8 mouse cellular contexts compared by ENCODE assay signal in the genomic region with DNA sequence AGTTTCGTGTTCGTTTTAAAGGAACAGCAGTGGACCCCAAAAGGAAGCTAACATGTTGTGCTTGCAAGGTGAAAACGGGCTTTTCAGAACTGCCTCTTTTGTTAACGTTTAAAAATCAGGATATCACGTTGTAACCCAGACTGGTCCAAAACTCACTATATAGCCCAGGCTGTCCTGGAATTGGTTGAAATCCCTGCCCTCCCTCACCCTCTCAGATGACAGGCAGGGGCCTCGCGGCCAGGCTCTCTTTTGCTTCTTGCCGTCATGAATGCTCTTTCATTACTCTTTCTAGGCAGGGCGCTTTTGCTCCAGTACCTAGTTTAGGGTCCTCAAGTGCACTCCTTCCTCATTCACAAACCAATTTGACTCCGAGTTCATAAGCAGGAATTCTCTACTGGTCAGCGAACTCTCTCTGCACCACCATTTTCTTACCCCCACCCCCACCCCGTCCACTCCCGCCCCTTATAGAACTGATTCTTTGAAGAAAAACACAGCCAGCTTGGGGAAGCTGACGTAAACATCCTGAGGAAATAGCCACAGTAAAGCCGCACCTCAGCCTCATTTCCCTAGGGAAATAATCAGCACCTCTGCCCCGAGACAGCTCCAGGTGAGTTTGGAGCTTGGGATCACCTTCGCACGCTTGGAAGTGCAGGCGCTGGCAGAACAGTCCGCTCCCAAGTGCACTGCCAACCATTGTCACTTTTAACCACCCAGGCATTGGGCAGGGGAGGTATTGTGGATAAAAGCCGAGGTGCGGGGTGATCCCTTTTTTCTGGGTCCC. TPM values are rescaled to one million over a fixed set of nuclear protein-coding genes. Genes with fewer than 3 reads are reported as not detected.
DNase-seq lines count a peak whose midpoint lies in the region; ATAC-seq and TF ChIP-seq lines count a peak whose summit lies in the region.

No protein-coding gene starts in this region.

- H3K4me3 ChIP-seq in lung, embryonic 14.5 days (ENCODE audit: low read depth, low read length): peak overlapping the region; percentile 93
- peak overlapping the region; percentile 98 for H3K4me3 ChIP-seq in forebrain, embryonic 15.5 days
- H3K4me3 ChIP-seq in midbrain, embryonic 14.5 days (replicated peaks; ENCODE audit: low read depth, low read length): peak overlapping the region; percentile 100

- H3K27ac ChIP-seq in lung, embryonic 14.5 days (ENCODE audit: low read depth): peak overlapping the region; percentile 99
- peak overlapping the region; percentile 100 for H3K27ac ChIP-seq in forebrain, embryonic 15.5 days (replicated peaks)
- peak overlapping the region; percentile 100 for H3K27ac ChIP-seq in midbrain, embryonic 14.5 days (replicated peaks; ENCODE audit: low read depth, low read length)

- peak overlapping the region; percentile 90 for H3K4me2 ChIP-seq in lung, embryonic 14.5 days
- peak overlapping the region; percentile 82 for H3K4me2 ChIP-seq in forebrain, embryonic 15.5 days (replicated peaks)
- H3K4me2 ChIP-seq in midbrain, embryonic 14.5 days (ENCODE audit: low read length): peak overlapping the region; percentile 73

- WGBS in lung, embryonic 14.5 days: 1% methylated on average over 22 of the region's 22 CpGs
- WGBS in forebrain, embryonic 15.5 days: under 1% methylated on average over 22 of the region's 22 CpGs
- 1% methylated on average over 22 of the region's 22 CpGs for WGBS in midbrain, embryonic 14.5 days

- peaks cover 14% of the 10 kb centered on the region for H3K36me3 ChIP-seq in lung, embryonic 14.5 days (ENCODE audit: insufficient read depth)
- H3K36me3 ChIP-seq in forebrain, embryonic 15.5 days: peaks cover 11% of the 10 kb centered on the region; the same call in 1 of the 2 replicates
- peaks cover 16% of the 10 kb centered on the region for H3K36me3 ChIP-seq in midbrain, embryonic 14.5 days (ENCODE audit: control insufficient read depth, insufficient read depth, low read length)

- H3K4me1 ChIP-seq in lung, embryonic 14.5 days (ENCODE audit: insufficient read depth): peaks cover 3% of the 10 kb centered on the region; the same call in 1 of the 2 replicates
- H3K4me1 ChIP-seq in forebrain, embryonic 15.5 days: peaks cover 18% of the 10 kb centered on the region
- H3K4me1 ChIP-seq in midbrain, embryonic 14.5 days (ENCODE audit: control insufficient read depth, insufficient read depth, low read length): peaks cover 16% of the 10 kb centered on the region

- peak overlapping the region; percentile 97 for H3K9ac ChIP-seq in lung, embryonic 14.5 days
- H3K9ac ChIP-seq in forebrain, embryonic 15.5 days (replicated peaks): peak overlapping the region; percentile 97
- peak overlapping the region; percentile 90 for H3K9ac ChIP-seq in midbrain, embryonic 14.5 days (replicated peaks; ENCODE audit: low read length)

- no peak for TF ChIP-seq CTCF in lung, embryonic 14.5 days (IDR thresholded peaks at IDR 0.05; ENCODE audit: low read depth)

- no peaks in the 10 kb centered on the region for H3K27me3 ChIP-seq in lung, embryonic 14.5 days (ENCODE audit: insufficient read depth, low read length)
- no peaks in the 10 kb centered on the region for H3K27me3 ChIP-seq in forebrain, embryonic 15.5 days
- no peaks in the 10 kb centered on the region for H3K27me3 ChIP-seq in midbrain, embryonic 14.5 days (ENCODE audit: control insufficient read depth, insufficient read depth, low read length)

- peak; percentile 76 for DNase-seq in lung, embryonic 14.5 days
- no peak for DNase-seq in lung, postnatal 14 days
- DNase-seq in kidney, postnatal 36 days: peak; percentile 32 to 63
- peak; percentile 76 for DNase-seq in midbrain, embryonic 14.5 days
- DNase-seq in ovary, postnatal 10 days (ENCODE audit: low spot score): no peak
- no peak for DNase-seq in urinary bladder, adult 2 months (ENCODE audit: low spot score)

- no peaks in the 10 kb centered on the region for H3K9me3 ChIP-seq in lung, embryonic 14.5 days (ENCODE audit: low read depth, low read length)
- no peaks in the 10 kb centered on the region for H3K9me3 ChIP-seq in forebrain, embryonic 15.5 days
- H3K9me3 ChIP-seq in midbrain, embryonic 14.5 days (ENCODE audit: control insufficient read depth, low read length): no peaks in the 10 kb centered on the region

- ATAC-seq in lung, embryonic 14.5 days (ENCODE audit: insufficient read depth): no peak
- 0 out of 2 replicates have a peak, but pooled peaks have one; percentile 1 for ATAC-seq in cerebellum, adult (ENCODE audit: insufficient number of reproducible peaks, low FRiP score, low TSS enrichment)
- ATAC-seq in forebrain, embryonic 15.5 days (replicated peaks): no peak
- no peak for ATAC-seq in midbrain, embryonic 14.5 days (ENCODE audit: low FRiP score, low TSS enrichment)

RNA-seq across cellular contexts. Expression of gene Mex3b, which starts 2.0 kb away (rescaled TPM):
- 17.4 and 17.6 TPM in 2 replicates for polyA plus RNA-seq in lung, embryonic 14.5 days (2014; fragmentation: Nextera tagmentation; extraction: Ambion mirVana)
- 50.2 and 51.2 TPM in 2 replicates for polyA plus RNA-seq in forebrain, embryonic 15.5 days (2015; fragmentation: Nextera tagmentation; extraction: Ambion mirVana)
- 50.8 and 51.8 TPM in 2 replicates for polyA plus RNA-seq in midbrain, embryonic 14.5 days (2014; fragmentation: Nextera tagmentation; extraction: Ambion mirVana)
- 1.8 and 1.9 TPM in 2 replicates for polyA plus RNA-seq in urinary bladder, adult 2 months (2012; rRNA removed)

Comparison
In these comparisons a context has a peak if more than half of its experiments do, and no peak if none do; other contexts are left out.
1. DNase-seq: peak in lung, embryonic 14.5 days (single experiment), kidney, postnatal 36 days (2 of 2) and midbrain, embryonic 14.5 days (single experiment); none in lung, postnatal 14 days (single experiment), ovary, postnatal 10 days (single experiment) and urinary bladder, adult 2 months (single experiment).
2. Peak in every context shown above with its lines, with median percentiles within 50 percentile points of each other: H3K27ac ChIP-seq, H3K4me2 ChIP-seq, H3K4me3 ChIP-seq and H3K9ac ChIP-seq.